Comparison of ENCODE assay signal across 8 mouse cellular contexts in the genomic region with DNA sequence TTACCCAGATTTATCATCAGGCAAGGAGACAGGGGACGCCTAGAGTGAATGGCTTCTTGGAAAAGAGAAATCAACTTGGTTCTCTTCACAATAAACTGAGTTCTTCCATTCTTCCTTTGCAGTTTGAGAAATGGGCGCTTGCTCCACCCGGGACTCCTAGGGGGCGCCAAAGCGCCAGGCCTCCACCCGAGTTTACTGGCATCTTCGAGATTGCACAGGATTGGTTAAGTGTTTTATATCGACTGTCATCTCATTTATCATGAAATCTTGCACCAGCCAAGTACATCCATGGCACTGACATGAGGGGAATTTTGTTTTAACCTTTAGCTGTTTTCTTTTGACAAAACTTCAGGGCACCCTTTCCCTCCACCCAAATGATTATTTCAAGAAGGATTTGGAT. TPM values are rescaled to one million over a fixed set of nuclear protein-coding genes. Genes with fewer than 3 reads are reported as not detected.
DNase-seq lines count a peak whose midpoint lies in the region; ATAC-seq lines count a peak whose summit lies in the region.

No protein-coding gene starts in this region.

- H3K36me3 ChIP-seq in neural tube, embryonic 15.5 days = no peaks in the 10 kb centered on the region
- H3K36me3 ChIP-seq in embryonic facial prominence, embryonic 11.5 days (replicated peaks; ENCODE audit: control insufficient read depth, insufficient read depth, low read depth, low read length) = no peaks in the 10 kb centered on the region

- peak; percentile 35 for DNase-seq in cerebellum, adult 8-10 months
- no peak for DNase-seq in cerebellum, adult 11 months
- peak; percentile 69 for DNase-seq in neural tube, embryonic 10.5 days (ENCODE audit: extremely low spot score, low spot score)
- DNase-seq in embryonic facial prominence, embryonic 11.5 days (ENCODE audit: low spot score) = peak; percentile 78
- peak; percentile 88 to 89 for DNase-seq in kidney, postnatal 4 days
- DNase-seq in lung, postnatal 25 days (ENCODE audit: low spot score) = peak; percentile 48
- DNase-seq in thymus, postnatal 4 days = peak; percentile 79

- no peaks in the 10 kb centered on the region for H3K9me3 ChIP-seq in neural tube, embryonic 15.5 days (replicated peaks)
- no peaks in the 10 kb centered on the region for H3K9me3 ChIP-seq in embryonic facial prominence, embryonic 11.5 days (replicated peaks; ENCODE audit: control insufficient read depth, low read length)

- no peak overlapping the region for H3K9ac ChIP-seq in neural tube, embryonic 15.5 days (replicated peaks)
- no peak overlapping the region for H3K9ac ChIP-seq in embryonic facial prominence, embryonic 11.5 days (replicated peaks; ENCODE audit: low read length)

- peaks cover 9% of the 10 kb centered on the region; the same call in 1 of the 2 replicates for H3K27me3 ChIP-seq in neural tube, embryonic 15.5 days (replicated peaks)
- H3K27me3 ChIP-seq in embryonic facial prominence, embryonic 11.5 days (ENCODE audit: control insufficient read depth, insufficient read depth, low read length) = peaks cover 18% of the 10 kb centered on the region

- no peak overlapping the region for H3K4me3 ChIP-seq in neural tube, embryonic 15.5 days (replicated peaks)
- H3K4me3 ChIP-seq in embryonic facial prominence, embryonic 11.5 days (ENCODE audit: low read depth, low read length) = no peak overlapping the region

- no peak overlapping the region for H3K27ac ChIP-seq in neural tube, embryonic 15.5 days (replicated peaks)
- no peak overlapping the region for H3K27ac ChIP-seq in embryonic facial prominence, embryonic 11.5 days (replicated peaks; ENCODE audit: low read depth, low read length)

- ATAC-seq in neural tube, embryonic 15.5 days (ENCODE audit: low FRiP score) = no peak
- no peak for ATAC-seq in embryonic facial prominence, embryonic 11.5 days (replicated peaks; ENCODE audit: insufficient number of reproducible peaks, low FRiP score, low TSS enrichment, low read depth)

- peaks cover 35% of the 10 kb centered on the region for H3K4me1 ChIP-seq in neural tube, embryonic 15.5 days
- no peaks in the 10 kb centered on the region for H3K4me1 ChIP-seq in embryonic facial prominence, embryonic 11.5 days (ENCODE audit: control insufficient read depth, insufficient read depth, low read length)

- no peak overlapping the region for H3K4me2 ChIP-seq in neural tube, embryonic 15.5 days
- no peak overlapping the region for H3K4me2 ChIP-seq in embryonic facial prominence, embryonic 11.5 days (ENCODE audit: low read depth, low read length)

- 10% methylated on average over 8 of the region's 8 CpGs for WGBS in neural tube, embryonic 15.5 days
- WGBS in embryonic facial prominence, embryonic 11.5 days = 10% methylated on average over 8 of the region's 8 CpGs

RNA-seq across cellular contexts. Expression of a gene that starts 2.0 kb away (rescaled TPM):
- 25.3 and 31.5 TPM in 2 replicates for polyA plus RNA-seq in neural tube, embryonic 15.5 days (2015; fragmentation: Nextera tagmentation; extraction: Ambion mirVana)
- 51.1 and 53.7 TPM in 2 replicates for polyA plus RNA-seq in embryonic facial prominence, embryonic 11.5 days (2014; fragmentation: Nextera tagmentation; extraction: Ambion mirVana)

RNA-seq across cellular contexts. Expression of a gene that starts 18.1 kb away (rescaled TPM):
- polyA plus RNA-seq in neural tube, embryonic 15.5 days (2015; fragmentation: Nextera tagmentation; extraction: Ambion mirVana) = 0.10 and 0.38 TPM in 2 replicates
- polyA plus RNA-seq in embryonic facial prominence, embryonic 11.5 days (2014; fragmentation: Nextera tagmentation; extraction: Ambion mirVana) = 0.27 and 0.50 TPM in 2 replicates

RNA-seq across cellular contexts. Expression of a gene that starts 27.3 kb away (rescaled TPM):
- not detected in 2 replicates for polyA plus RNA-seq in neural tube, embryonic 15.5 days (2015; fragmentation: Nextera tagmentation; extraction: Ambion mirVana)
- not detected in 2 replicates for polyA plus RNA-seq in embryonic facial prominence, embryonic 11.5 days (2014; fragmentation: Nextera tagmentation; extraction: Ambion mirVana)
